Mouse (Mus musculus): ENCODE results near the gene Kpna1. TPM values are rescaled to one million over a fixed set of nuclear protein-coding genes. Genes with fewer than 3 reads are reported as not detected.

Gene Kpna1
- total and polyA plus RNA-seq, 2 experiments from 2014 or later, result 37.3 to 46.3 TPM

GRCm38 (mm10) chr16:35966411-35967115, 12.0 kb upstream of the Kpna1 start:
- H3K36me3 ChIP-seq (replicated peaks; ENCODE audit: control insufficient read depth, insufficient read depth, low read length), result peaks cover 45% of the 10 kb centered on the region
- no peaks in the 10 kb centered on the region for H3K4me1 ChIP-seq (ENCODE audit: control insufficient read depth, insufficient read depth)
- no peak overlapping the region for H3K4me3 ChIP-seq (ENCODE audit: low read depth, low read length)
- H3K27ac ChIP-seq (ENCODE audit: low read depth), result no peak overlapping the region
- no peaks in the 10 kb centered on the region for H3K27me3 ChIP-seq (ENCODE audit: control insufficient read depth, insufficient read depth, low read length)
- no peak overlapping the region for H3K9ac ChIP-seq (replicated peaks; ENCODE audit: low read depth, low read length)
- no peak overlapping the region for H3K4me2 ChIP-seq (ENCODE audit: low read depth, low read length)
- no peak for ATAC-seq (ENCODE audit: insufficient read depth, low read depth)
- DNase-seq (ENCODE audit: low spot score), result no peak
- TF ChIP-seq EP300 (IDR thresholded peaks at IDR 0.05; ENCODE audit: low read depth) (no peak), CTCF (IDR thresholded peaks at IDR 0.05; ENCODE audit: low read depth) (no peak)
- 71% methylated on average over 5 of the region's 5 CpGs for WGBS
- no peaks in the 10 kb centered on the region for H3K9me3 ChIP-seq (replicated peaks; ENCODE audit: control insufficient read depth, low read length)

- Histone ChIP-seq H3K4me2 (ENCODE audit: low read depth, low read length) (no peak overlapping the region), H3K36me3 (replicated peaks; ENCODE audit: control insufficient read depth, insufficient read depth, low read length) (peaks cover 51% of the 10 kb centered on the region), H3K27me3 (ENCODE audit: control insufficient read depth, insufficient read depth, low read length) (no peaks in the 10 kb centered on the region), H3K27ac (ENCODE audit: low read depth) (no peak overlapping the region), H3K9ac (replicated peaks; ENCODE audit: low read depth, low read length) (no peak overlapping the region), H3K9me3 (replicated peaks; ENCODE audit: control insufficient read depth, low read length) (no peaks in the 10 kb centered on the region), H3K4me1 (ENCODE audit: control insufficient read depth, insufficient read depth) (no peaks in the 10 kb centered on the region), H3K4me3 (ENCODE audit: low read depth, low read length) (no peak overlapping the region)
- TF ChIP-seq EP300 (IDR thresholded peaks at IDR 0.05; ENCODE audit: low read depth), result no peak
- no peak for TF ChIP-seq CTCF (IDR thresholded peaks at IDR 0.05; ENCODE audit: low read depth)
- WGBS, result 91% methylated on average over 4 of the region's 4 CpGs
- no peak for ATAC-seq (ENCODE audit: insufficient read depth, low read depth)
- no peak for DNase-seq (ENCODE audit: low spot score)
These were observed 11.2 kb upstream of the Kpna1 start for GRCm38 (mm10) chr16:35967319-35967718.

DNA sequence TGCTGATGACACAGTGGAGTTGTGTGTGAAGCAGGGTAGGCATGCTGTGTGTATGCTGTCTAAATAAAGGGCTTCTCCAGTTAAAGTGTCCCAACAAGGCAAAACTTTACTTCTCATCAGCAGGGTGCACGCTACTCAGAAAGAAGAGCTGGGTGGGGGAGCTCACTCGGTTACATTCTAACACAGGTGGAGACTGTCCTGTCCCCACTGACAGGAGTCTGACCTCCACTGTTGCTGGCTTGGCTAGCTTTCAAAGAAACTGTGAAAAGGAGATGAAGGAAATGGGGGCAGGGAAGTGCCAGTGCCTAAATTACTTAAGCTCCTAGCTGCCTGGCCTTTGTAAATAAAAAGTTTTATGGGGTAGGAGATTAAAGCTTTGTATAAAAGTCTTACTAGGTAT, 10.4 kb upstream of the Kpna1 start:
- no peak overlapping the region for H3K4me3 ChIP-seq (ENCODE audit: low read depth, low read length)
- H3K27ac ChIP-seq (ENCODE audit: low read depth), result no peak overlapping the region
- TF ChIP-seq CTCF (IDR thresholded peaks at IDR 0.05; ENCODE audit: low read depth) (no peak), EP300 (IDR thresholded peaks at IDR 0.05; ENCODE audit: low read depth) (no peak)
- peaks cover 59% of the 10 kb centered on the region for H3K36me3 ChIP-seq (replicated peaks; ENCODE audit: control insufficient read depth, insufficient read depth, low read length)
- 39% methylated on average over 2 of the region's 2 CpGs for WGBS
- H3K9me3 ChIP-seq (replicated peaks; ENCODE audit: control insufficient read depth, low read length), result no peaks in the 10 kb centered on the region
- no peaks in the 10 kb centered on the region for H3K4me1 ChIP-seq (ENCODE audit: control insufficient read depth, insufficient read depth)
- DNase-seq (ENCODE audit: low spot score) (no peak), ATAC-seq (ENCODE audit: insufficient read depth, low read depth) (no peak)
- no peaks in the 10 kb centered on the region for H3K27me3 ChIP-seq (ENCODE audit: control insufficient read depth, insufficient read depth, low read length)
- no peak overlapping the region for H3K9ac ChIP-seq (replicated peaks; ENCODE audit: low read depth, low read length)
- no peak overlapping the region for H3K4me2 ChIP-seq (ENCODE audit: low read depth, low read length)

DNA sequence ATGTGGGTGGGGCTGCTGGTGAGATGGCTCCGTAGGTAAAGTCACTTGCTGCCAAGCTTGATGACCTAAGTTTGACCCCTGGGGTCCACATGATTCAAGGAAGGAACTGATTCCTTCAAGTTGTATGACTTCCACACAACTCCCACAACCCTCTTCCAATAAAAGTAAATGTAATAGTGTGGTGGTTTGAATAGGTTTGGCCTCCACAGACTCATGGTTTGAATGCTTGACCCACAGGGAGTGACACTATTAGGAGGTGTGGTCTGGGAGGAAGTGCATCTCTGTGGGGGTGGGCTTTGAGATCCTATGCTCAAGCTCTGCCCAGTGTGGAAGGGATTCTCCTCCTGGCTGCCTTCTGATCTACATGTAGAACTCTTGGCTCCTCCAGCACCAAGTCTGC, 4.5 kb upstream of the Kpna1 start:
- Histone ChIP-seq H3K4me1 (ENCODE audit: control insufficient read depth, insufficient read depth) (no peaks in the 10 kb centered on the region), H3K9me3 (replicated peaks; ENCODE audit: control insufficient read depth, low read length) (no peaks in the 10 kb centered on the region), H3K4me3 (ENCODE audit: low read depth, low read length) (no peak overlapping the region), H3K27me3 (ENCODE audit: control insufficient read depth, insufficient read depth, low read length) (no peaks in the 10 kb centered on the region), H3K4me2 (ENCODE audit: low read depth, low read length) (no peak overlapping the region), H3K36me3 (replicated peaks; ENCODE audit: control insufficient read depth, insufficient read depth, low read length) (peaks cover 33% of the 10 kb centered on the region), H3K9ac (replicated peaks; ENCODE audit: low read depth, low read length) (no peak overlapping the region), H3K27ac (ENCODE audit: low read depth) (no peak overlapping the region)
- no peak for TF ChIP-seq CTCF (IDR thresholded peaks at IDR 0.05; ENCODE audit: low read depth)
- no peak for ATAC-seq (ENCODE audit: insufficient read depth, low read depth)
- no peak for DNase-seq (ENCODE audit: low spot score)
- 38% methylated on average over 1 of the region's 1 CpGs for WGBS

GRCm38 (mm10) chr16:35981363-35981821, 2.8 kb downstream of the Kpna1 start:
- TF ChIP-seq EP300 (IDR thresholded peaks at IDR 0.05; ENCODE audit: low read depth), result no peak
- TF ChIP-seq CTCF (IDR thresholded peaks at IDR 0.05; ENCODE audit: low read depth), result no peak
- no peak overlapping the region for H3K4me2 ChIP-seq (ENCODE audit: low read depth, low read length)
- WGBS, result 40% methylated on average over 19 of the region's 19 CpGs

DNA sequence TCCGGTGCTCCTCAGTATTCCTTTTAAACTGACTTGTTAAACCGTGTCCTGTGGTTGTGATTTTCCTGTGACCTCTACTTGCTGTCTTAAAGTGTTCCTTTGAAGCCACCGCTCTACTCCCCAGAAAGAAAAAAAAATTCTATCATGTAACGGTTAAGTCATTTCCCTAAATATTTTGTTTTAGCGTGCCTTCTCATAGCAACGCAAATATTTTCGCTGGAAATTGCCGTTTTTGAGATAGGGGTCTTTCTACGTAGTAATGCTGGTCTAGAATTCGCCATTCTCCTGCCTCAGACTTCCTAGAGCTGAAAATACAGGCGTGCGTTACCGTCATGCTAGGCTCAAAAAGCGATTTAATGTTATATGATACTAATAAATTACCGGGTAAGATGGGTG, 4.0 kb downstream of the Kpna1 start:
- WGBS, result 4% methylated on average over 15 of the region's 15 CpGs

More at GRCm38 (mm10) chr16:35981363-35981821, 2.8 kb downstream of the Kpna1 start:
- H3K4me3 ChIP-seq (ENCODE audit: low read depth, low read length), result no peak overlapping the region
- no peaks in the 10 kb centered on the region for H3K27me3 ChIP-seq (ENCODE audit: control insufficient read depth, insufficient read depth, low read length)
- DNase-seq (ENCODE audit: low spot score), result peak; percentile 100
- no peak overlapping the region for H3K9ac ChIP-seq (replicated peaks; ENCODE audit: low read depth, low read length)
- H3K9me3 ChIP-seq (replicated peaks; ENCODE audit: control insufficient read depth, low read length), result no peaks in the 10 kb centered on the region
- H3K27ac ChIP-seq (ENCODE audit: low read depth), result no peak overlapping the region
- H3K4me1 ChIP-seq (ENCODE audit: control insufficient read depth, insufficient read depth), result peaks cover 7% of the 10 kb centered on the region; the same call in 1 of the 2 replicates
- peak; percentile 85 for ATAC-seq (ENCODE audit: insufficient read depth, low read depth)
- no peaks in the 10 kb centered on the region for H3K36me3 ChIP-seq (replicated peaks; ENCODE audit: control insufficient read depth, insufficient read depth, low read length)

More for the DNA sequence above, 4.0 kb downstream of the Kpna1 start:
- DNase-seq (ENCODE audit: low spot score) (peak; percentile 30), ATAC-seq (ENCODE audit: insufficient read depth, low read depth) (no peak)
- H3K4me1 ChIP-seq (ENCODE audit: control insufficient read depth, insufficient read depth), result peaks cover 7% of the 10 kb centered on the region; the same call in 1 of the 2 replicates
- no peak for TF ChIP-seq EP300 (IDR thresholded peaks at IDR 0.05; ENCODE audit: low read depth)
- no peak for TF ChIP-seq CTCF (IDR thresholded peaks at IDR 0.05; ENCODE audit: low read depth)
- H3K9ac ChIP-seq (replicated peaks; ENCODE audit: low read depth, low read length), result peak overlapping the region; percentile 93
- no peaks in the 10 kb centered on the region for H3K27me3 ChIP-seq (ENCODE audit: control insufficient read depth, insufficient read depth, low read length)
- peak overlapping the region; percentile 99 for H3K27ac ChIP-seq (ENCODE audit: low read depth)
- no peaks in the 10 kb centered on the region for H3K36me3 ChIP-seq (replicated peaks; ENCODE audit: control insufficient read depth, insufficient read depth, low read length)
- no peaks in the 10 kb centered on the region for H3K9me3 ChIP-seq (replicated peaks; ENCODE audit: control insufficient read depth, low read length)
- peak overlapping the region; percentile 68 for H3K4me2 ChIP-seq (ENCODE audit: low read depth, low read length)
- H3K4me3 ChIP-seq (ENCODE audit: low read depth, low read length), result peak overlapping the region; percentile 81

Measured in heart, postnatal 0 days (tissue).